Mouse (Mus musculus) cerebellum, adult 11 months (tissue): ENCODE results near the gene Sh3bgrl3.

Experiments
- DNase-seq: peaks from one replicate; pipeline ENCODE4 v3.0.0; 2022

The Sh3bgrl3 gene

DNA sequence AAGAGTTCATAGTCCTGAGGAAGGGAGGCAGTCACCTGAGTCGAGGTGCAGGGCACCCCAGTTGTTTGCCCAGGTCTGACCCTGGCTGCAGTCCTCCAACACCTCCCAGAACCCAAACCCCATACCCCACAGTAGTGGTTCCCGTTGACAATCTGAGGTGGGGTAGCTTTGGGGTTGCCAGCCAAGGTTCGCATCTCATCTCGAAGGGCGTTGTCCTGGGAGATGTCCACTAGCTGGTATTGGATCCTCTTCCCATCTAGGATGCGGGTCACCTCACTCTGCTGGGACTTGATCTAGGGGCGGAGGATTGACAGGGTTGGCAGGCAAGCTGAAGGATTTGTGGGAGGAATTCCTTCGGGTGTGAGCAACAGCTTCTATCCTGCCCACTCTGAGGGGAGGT is 796 bp downstream of the Sh3bgrl3 start:
- no peak for DNase-seq

DNA sequence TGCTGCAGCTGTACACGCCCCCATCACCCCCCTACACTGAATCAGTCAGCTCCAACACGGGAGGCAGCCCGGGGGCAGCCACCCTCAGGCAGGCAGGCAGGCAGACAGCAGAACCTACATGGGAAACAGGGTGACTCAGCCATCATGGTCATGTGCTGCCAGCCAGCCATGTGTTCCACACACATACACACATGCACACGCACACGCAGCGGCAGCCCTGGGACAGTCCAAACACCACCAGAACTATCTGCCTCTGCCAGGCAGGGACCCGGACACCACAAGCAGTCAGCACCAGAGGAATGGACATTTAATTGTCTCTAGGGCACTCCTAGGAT is 1.5 kb downstream of the Sh3bgrl3 start:
- no peak for DNase-seq

DNA sequence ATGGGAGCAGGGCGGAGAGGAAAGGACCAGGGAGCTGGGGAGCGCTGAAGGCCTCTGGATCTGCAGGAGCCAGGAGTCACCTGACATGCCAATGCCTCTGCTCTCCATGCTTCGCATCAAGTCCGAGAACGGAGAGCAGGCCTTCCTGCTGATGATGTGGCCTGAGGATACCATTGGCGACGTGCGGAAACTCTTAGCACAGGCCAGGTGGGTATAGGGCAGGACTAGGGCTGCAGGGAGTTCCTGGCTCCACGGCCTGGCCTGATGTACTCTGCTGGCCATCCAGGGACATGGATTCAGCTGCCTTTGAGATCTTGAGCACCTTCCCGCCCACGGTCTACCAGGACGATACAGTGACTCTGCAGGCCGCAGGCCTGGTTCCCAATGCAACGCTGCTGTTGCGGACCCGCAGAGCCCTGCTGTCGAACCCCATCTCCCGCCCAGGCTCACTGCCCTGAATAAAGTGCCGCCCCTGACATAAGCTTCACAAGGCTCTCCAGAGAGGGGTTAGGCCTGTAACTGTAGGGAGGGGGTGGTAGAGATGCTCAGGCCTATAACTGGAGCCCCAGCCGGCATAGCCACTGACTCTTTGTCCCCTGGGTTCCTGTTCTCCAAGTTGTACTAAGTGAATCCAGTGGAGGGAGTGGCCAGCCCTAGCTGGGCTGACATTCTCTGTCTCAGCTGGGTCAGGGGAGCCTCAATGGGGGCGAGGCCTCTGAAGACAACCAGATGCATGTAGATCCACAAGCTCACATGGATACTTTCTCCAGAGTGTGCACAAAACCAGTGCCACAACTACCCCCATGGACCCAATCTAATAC is 2.1 kb downstream of the Sh3bgrl3 start:
- DNase-seq: no peak

DNA sequence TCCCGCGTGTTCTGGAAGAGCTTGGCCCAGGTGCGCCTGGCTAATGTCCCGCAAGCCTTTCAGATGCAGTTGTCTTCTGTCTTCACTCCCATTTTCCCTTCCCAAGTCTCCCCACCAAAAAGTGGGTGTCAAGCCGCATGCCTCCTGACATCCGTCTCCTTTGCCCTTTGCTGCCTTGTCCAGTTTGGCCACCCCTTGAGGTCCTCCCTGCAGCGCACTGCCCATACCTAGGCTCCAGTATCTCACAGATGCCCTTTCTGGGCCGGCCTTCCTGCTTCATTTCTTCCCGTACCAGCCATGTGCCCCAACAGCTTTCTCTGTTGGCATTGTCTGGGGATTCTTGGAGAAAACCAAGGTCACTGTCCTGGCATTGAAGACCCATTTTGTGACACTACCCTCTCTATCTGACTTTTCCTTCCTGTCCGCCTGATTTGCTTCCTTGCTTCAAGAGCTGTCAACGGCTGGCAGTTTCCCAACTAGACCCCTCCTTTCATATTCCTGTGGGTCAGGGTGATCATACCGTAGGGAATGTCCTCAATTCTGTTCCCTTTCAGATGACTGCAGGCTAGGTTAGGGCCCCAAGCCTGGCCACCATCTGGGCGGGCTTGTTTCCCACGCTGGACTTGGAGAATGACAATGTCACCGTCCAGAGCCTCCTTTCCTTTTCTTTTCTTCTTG is 3.1 kb downstream of the Sh3bgrl3 start:
- no peak for DNase-seq

DNA sequence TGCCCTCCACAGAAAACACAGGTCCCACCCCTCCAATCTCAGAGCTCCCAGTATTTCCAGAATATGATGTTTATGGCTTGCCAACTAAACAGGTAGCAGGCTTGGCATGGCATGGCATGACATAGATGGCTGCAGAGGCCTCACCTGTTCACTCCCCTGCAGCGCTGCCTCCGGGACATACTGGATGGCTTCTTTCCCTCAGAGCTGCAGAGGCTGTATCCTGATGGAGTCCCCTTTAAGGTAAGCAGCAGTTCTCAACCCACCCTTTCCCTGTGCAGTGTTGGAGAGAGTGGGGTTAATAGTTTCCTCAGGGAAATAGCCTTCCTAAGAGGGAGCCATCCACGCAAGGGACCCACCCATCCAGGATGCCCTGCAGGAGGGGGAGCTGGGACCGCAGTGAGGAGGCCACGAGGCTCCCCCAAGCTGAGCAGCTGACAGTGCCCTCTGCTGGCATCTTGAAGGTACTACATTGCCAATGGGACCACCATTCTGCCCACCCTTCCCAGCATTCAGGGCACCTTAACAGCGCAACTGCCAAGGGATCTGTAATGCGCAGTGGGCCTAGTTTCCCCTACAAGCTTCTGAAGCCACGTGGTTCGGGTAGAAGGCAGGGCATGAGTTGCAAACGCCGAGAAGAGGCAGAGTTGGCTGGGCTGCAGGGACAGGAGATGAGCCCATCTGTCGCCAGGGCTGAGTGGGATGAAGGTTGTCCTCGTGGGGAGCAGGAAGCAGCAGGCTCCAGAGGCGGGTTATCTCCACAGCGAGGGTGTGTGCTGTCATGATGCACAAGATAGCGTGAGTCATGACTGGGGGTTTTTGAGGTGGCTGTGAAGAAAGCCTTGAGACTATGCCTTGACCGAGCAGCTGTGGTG is 4.7 kb downstream of the Sh3bgrl3 start:
- peak; percentile 51 for DNase-seq

DNA sequence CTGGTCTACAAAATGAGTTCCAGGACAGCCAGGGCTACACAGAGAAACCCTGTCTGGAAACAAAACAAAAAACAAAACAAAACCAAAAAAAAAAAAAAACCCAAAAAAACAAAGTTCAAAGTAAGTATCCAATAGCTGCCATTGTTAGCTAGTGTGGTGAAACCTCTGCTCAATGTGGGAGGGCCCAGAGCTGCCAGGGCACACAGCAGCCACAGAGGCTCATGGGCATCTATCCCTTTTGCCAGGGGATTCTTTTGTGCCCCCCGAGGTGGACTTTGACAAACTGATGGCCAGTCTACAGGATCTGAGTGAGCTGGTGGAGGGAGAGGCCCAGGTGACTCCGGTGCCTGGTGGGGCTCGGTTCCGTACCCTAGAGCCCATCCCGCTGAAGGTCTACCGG is 5.4 kb downstream of the Sh3bgrl3 start:
- DNase-seq: no peak

DNA sequence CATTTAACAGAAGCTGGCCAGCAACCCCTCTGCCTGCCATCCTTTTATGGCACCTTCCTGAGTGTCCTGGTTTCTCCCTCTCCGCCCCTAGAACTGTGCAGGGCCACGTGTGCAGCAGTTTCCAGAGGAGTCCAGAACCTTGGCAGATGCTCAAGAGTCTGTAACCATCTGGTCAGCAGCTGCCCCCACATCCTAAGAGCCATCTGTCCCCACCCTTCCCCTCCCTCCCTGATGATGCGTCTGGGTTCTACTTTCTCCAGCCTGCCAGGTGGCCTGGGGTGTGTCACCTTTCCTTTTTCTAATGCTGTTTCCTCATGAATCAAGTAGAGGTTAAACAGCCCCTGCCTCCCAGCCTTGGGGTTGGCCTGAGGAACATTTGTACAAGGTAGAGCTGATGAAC is 6.3 kb downstream of the Sh3bgrl3 start:
- DNase-seq: no peak

DNA sequence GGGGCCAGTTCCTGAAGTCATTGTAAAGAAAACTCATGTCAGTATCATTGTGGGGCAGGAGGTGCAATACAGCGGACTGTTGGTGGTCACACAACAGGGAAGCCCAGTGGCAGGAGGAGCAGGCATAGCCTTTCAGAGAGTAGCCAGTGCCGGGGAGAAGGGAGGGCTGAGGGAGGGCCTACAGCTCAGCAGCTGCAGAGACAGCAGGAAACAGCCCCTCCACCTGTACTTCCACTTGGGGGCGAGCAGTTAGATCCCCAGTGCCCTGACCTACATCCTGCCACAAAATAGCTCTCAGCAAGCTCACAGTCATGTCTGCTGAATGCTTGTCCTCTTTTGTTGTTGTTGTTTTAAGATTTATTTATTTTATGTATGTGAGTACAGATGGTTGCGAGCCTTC is 7.0 kb downstream of the Sh3bgrl3 start:
- DNase-seq: no peak

DNA sequence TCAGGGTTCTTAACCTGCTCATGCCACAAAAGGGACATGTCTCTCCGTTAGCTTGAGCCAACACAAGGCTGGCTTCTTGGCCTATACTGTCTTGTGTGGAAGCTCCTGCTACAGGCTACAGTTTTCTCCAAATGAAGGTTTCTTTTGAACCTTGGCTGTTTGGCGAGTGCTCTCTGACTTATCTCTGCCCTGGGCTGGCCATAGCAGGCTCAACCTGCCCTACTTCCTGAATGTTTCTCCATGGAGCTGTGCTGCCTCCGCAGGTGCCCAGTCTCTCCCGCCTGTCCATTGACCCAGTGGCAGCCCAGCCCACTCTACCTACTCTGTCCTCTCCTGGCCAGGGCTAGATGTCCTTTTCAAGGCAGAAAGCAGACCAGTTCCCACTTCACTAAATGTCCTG is 7.7 kb downstream of the Sh3bgrl3 start:
- no peak for DNase-seq

DNA sequence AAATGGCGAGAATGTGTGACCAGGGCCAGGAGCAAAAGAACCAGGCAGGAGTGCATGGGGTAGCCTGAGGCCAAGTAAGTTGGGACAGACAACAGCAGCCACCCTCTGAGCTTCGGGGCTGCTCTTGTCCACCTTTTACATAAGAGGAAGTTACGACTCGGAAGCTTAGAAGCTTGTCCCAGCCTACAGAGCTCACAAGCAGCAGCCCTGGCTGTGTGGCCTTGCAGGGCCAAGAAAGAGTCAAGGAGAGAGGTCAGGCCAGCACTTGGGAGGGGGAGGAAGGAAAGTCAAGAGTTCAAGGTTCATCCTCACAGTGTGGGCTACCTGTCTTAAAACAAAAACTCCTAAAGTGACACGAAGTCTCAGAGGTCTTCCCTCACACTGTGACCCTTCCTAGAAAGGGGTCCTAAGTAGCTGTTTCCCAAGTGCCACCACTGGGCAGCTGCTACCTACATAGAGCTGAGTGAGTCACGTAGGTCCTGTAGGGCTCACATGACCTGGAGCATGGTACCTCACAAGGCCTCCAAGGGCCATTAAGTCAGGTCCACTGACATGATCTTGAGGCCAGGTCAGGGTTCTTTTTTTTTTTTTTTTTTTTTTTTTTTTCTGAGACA is 8.3 kb downstream of the Sh3bgrl3 start:
- DNase-seq: no peak

DNA sequence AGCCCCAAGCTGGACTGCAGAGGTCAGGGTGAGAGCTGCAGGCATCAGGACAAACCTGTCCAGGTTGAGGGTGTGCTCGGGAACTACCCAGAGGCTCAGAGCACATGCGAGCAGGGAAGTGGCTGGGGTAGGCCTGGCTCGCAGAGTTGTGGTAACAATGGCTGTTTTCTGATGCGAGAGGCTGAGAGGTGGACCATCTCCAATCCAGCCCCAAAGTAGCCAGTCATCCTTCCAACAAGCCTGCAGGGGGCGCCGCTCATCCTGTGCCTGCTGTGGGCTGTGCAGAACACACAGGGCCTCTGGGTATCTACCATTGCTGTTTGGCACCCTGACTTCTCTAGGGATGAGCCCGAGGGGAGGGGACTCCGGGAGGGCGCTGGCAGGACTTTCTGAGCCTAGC is 8.9 kb downstream of the Sh3bgrl3 start:
- DNase-seq: no peak

DNA sequence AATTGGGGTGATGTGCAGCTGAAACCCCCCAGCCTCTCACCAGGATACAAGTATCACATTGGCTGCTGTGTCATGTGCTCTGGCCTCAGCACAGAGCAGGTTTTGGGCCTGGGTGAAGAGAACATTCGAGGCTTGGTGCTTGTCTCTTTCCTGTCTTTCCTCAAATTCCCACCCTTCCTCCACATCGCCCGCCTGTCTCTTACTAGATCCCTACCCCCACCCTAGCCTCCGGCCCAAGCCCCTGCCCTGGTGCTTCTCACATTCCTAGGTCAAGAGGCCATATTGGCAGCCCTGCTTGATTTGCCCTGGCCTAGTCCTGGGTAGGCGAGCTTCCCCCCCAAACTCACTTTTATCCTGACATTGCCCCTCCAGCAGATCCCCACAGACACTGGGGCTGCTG is 9.5 kb downstream of the Sh3bgrl3 start:
- no peak for DNase-seq

DNA sequence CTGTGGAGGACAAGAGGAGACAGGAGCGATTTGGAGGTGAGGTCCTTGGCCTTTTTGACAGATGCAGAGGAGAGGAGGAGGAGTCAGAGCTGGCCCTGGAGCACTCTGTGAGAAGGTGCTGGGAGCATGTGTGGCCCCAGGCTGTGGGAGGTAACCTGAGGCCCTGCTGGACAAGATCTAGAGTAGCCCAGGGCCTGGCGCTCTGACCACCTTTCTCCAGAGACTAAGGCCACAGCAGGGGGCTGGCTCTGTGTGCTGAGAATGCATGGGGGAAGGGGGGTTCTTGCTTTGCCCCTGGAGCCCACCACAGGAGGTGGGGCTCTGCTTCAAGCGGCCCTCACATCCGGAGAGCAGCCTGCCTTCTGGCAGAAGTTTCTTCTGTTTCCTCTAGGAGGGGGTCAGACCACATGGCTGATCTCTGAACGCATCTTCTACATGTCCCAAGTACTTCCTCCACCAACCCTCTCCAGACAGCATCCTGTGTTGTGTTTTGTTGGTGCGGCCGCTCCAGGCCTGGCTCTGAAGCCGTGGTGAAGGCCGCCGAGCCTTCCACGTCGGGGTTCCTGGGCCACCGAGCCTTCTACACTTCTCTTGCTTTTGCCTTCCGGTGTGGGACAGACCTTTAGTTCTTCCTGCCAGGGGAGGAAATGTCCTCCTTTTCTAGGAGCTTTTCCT is 10.3 kb downstream of the Sh3bgrl3 start:
- DNase-seq: no peak

DNA sequence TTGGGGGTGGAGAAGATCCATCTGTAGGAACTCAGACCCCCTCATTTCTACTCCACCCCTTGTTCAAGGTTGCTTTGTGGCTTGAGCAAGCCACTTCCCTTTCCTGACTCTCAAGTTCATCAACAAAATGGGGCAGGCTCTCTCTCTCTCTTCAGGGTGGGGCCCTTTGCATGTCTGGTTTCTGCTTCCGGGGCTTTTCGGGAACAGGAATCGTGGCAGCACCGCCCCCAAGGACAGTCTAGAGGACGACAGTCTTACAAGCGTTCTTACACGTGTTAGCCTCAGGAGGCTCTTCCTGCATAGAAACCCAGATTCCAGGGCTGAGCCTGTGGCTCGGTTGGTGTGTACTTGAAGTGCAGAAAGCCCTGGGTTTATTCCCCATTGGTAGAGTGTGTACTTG is 11.6 kb downstream of the Sh3bgrl3 start:
- no peak for DNase-seq

DNA sequence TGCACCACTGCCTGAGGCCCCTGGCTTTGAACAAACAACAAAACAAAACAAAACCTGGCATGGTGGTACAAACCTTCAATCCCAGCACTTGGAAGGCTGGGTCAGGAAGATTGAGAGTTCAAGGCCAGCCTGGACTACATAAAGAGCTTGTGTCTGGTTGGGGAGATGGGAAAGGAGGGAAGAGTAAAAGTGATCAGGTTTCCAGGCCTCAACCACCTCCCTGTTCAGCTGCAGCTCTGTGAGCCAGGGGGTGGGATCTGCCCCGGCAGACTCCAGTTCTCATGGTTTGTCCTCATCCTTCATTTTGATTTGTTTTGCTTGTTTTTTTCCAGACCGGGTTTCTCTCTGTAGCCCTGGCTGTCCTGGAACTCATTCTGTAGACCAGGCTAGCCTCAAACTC is 12.1 kb downstream of the Sh3bgrl3 start:
- DNase-seq: no peak

DNA sequence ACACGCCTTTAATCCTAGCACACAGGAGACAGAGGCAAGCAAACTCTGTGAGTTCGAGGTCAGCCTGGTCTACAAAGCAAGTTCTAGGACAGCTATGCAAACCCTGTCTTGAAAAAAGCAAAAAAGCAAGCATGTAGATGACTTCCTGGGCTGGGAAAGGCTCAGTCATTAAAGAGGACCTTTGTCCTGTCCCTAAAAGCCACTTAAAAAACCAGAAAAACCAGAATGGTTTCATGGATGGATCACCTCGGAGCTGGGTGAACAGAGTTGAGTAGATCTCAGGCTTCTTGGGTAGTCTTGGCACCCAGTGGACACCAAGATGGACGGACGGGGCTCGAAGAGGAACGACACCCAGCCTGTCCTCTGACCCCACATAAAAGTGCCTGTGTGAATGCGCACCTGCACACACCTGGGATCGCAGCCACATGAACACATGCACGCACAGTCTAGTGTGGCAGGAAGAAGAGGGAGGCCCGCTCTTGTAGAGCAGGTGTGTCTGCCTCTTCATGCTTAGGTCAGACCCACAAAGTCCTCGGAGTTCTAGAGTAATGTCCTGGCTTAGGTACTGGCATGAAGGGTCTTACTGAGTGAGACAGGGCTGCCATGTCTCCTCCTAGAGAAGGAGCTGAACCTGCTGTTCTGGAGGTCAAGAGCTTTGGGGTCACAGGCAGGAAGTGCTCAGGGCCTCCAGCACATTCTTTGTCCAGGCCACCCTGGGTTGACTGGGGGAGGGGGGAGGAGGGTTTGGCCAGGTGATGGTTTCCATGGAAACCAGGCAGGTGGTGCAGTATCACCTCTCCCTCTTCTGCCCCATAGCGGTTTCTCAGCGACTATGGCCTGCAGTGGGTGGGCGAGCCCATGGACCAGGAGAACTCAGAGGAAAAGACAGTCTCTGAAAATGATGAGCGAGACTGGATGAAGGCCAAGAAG is 13.1 kb downstream of the Sh3bgrl3 start:
- no peak for DNase-seq

DNA sequence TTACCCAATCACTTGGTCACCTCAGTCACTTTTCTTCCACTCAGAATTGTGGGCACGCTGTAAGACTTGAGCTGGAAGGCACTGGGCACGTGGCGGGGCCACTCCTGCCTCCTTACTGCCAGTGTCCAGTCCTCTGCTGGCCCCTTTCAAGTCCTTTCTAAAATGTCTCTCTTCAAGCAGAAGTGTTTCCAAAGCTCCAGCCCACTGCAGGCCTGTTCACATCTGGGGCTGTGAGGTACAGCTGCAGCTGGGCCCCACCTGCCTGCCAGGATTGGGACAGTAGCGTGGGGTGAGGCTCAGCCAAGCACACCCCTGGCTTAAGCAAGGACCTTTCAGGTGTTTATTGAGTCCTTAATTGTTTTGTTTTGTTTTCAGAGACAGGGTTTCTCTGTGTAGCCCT is 14.6 kb downstream of the Sh3bgrl3 start:
- DNase-seq: no peak

DNA sequence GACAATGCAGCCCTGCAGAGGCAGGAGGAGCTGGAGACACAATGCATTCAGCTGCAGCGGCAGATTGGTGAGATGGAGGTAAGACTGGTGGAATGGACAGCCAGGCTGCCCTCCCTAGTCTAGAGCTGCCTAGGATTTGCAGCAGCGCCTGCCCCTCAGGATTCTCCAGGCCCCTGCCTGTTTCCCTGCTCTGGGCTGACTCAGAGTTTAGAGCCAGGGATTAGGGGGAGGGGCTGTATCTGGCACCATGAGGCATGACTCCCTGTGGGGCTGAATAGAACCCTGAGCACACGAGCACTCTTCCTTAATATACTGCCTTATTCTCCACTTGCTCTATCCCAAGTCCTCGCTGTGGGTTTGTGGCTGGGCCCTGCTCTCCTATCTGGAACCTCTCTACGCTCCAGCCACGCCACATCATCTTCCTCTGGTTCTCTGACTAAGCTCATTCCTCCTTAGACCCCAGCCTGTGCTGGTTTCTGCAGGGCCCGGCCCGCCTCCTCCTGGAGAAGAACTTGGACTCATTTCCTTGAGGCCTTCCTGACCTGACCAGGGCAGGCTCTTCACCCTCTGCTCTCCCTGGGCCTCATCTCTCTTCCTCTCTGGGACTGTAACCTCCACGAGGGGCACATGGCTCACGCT is 15.1 kb downstream of the Sh3bgrl3 start:
- no peak for DNase-seq

DNA sequence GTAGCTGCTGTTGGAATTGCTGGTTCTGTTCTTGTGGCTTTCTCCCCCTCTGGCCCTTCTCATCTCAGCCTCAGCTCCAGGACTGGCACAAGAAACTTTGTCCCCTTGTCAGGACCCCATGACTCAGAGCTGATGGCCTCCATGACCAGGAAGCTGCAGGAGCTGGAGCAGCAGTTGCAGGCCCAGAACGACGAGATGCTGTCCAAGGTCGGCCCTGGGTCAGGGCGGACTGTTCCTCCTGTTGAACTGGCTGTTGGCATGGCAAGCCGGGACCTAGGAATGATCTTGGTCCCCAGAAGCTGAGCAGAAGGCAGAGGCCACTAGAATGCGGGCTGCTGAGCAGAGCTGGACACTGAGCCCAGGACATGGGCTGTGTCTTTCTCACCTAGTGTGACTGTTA is 16.2 kb downstream of the Sh3bgrl3 start:
- no peak for DNase-seq

DNA sequence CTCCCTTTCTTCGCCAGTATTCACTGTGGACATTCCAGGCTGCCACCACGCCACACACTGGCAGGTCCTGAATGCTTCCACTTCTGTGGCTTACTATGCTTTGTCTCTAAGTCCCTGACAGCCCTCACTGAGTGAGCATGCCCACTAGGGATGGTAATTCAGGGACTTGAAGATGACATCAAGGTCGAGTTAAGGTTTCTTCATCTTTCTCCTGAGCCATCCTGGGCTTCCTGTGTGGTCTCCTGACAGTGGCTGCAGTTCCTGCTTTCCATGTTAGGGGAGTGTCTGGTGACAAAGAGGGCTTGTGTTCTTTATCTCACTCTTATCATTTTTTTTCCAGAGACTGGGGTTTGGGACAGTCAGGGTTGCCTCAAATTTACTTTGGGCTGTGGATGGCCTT is 17.9 kb downstream of the Sh3bgrl3 start:
- DNase-seq: no peak

DNA sequence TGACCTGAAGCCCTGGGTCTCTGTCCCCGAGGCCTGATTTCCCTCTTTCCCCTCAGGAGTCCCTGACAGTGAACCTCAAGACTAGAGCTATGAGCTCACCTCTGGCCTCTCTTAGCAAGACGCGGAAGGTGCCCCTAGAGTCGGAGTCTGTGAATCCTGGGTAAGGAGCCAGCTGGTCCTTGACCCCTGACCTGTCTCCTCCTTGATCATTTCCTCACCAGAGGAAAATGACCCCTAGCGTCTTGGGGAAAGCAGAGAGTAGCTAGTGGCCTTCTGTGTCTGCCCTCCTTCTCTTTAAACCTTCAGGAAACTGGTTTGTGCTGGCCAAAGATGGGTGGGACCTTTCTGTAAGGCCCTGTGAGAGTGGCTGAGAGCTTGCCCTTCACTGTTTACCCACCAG is 20.4 kb downstream of the Sh3bgrl3 start:
- no peak for DNase-seq
